Mouse (Mus musculus): ENCODE data around the gene Pa2g4. TPM values are rescaled to one million over a fixed set of nuclear protein-coding genes. Genes with fewer than 3 reads are reported as not detected.
A peak's percentile ranks its signal among the peaks of the same experiment; 100 is the strongest.

The Pa2g4 gene
- polyA plus RNA-seq, 1 experiment from 2014 or later: 125 TPM

- Histone ChIP-seq H3K4me2 (peak overlapping the region; percentile 85), H3K9ac (peak overlapping the region; percentile 79), H3K4me1 (replicated peaks) (peaks cover 32% of the 10 kb centered on the region), H3K36me3 (peaks cover 41% of the 10 kb centered on the region), H3K27me3 (no peaks in the 10 kb centered on the region), H3K9me3 (no peaks in the 10 kb centered on the region), H3K27ac (peak overlapping the region; percentile 97; the same call in 1 of the 2 replicates), H3K4me3 (peak overlapping the region; percentile 76)
- ATAC-seq (ENCODE audit: low FRiP score): no peak
- WGBS: 16% methylated on average over 4 of the region's 4 CpGs
Observed at GRCm38 (mm10) chr10:128546361-128546760, 19.4 kb downstream of the Pa2g4 start.

- no peak overlapping the region for H3K27ac ChIP-seq
- H3K27me3 ChIP-seq: no peaks in the 10 kb centered on the region
- peaks cover 46% of the 10 kb centered on the region for H3K36me3 ChIP-seq
- H3K4me1 ChIP-seq (replicated peaks): peaks cover 32% of the 10 kb centered on the region
- no peak for ATAC-seq (ENCODE audit: low FRiP score)
- no peak overlapping the region for H3K4me3 ChIP-seq
- 94% methylated on average over 3 of the region's 3 CpGs for WGBS
- no peak overlapping the region for H3K9ac ChIP-seq
- no peak overlapping the region for H3K4me2 ChIP-seq
- H3K9me3 ChIP-seq: no peaks in the 10 kb centered on the region
Observed at GRCm38 (mm10) chr10:128545570-128545898, 20.3 kb downstream of the Pa2g4 start.

GRCm38 (mm10) chr10:128544674-128545569, 20.9 kb downstream of the Pa2g4 start:
- no peaks in the 10 kb centered on the region for H3K27me3 ChIP-seq
- no peak for ATAC-seq (ENCODE audit: low FRiP score)
- WGBS: 97% methylated on average over 37 of the region's 37 CpGs
- peaks cover 46% of the 10 kb centered on the region for H3K36me3 ChIP-seq
- no peak overlapping the region for H3K4me2 ChIP-seq
- H3K27ac ChIP-seq: no peak overlapping the region
- no peak overlapping the region for H3K9ac ChIP-seq
- H3K9me3 ChIP-seq: no peaks in the 10 kb centered on the region
- no peak overlapping the region for H3K4me3 ChIP-seq
- H3K4me1 ChIP-seq (replicated peaks): peaks cover 32% of the 10 kb centered on the region

- Histone ChIP-seq H3K9me3 (no peaks in the 10 kb centered on the region), H3K4me1 (replicated peaks) (peaks cover 28% of the 10 kb centered on the region), H3K36me3 (peaks cover 46% of the 10 kb centered on the region), H3K27me3 (no peaks in the 10 kb centered on the region), H3K27ac (no peak overlapping the region), H3K9ac (no peak overlapping the region), H3K4me2 (no peak overlapping the region), H3K4me3 (no peak overlapping the region)
- 98% methylated on average over 15 of the region's 15 CpGs for WGBS
- no peak for ATAC-seq (ENCODE audit: low FRiP score)
Observed at GRCm38 (mm10) chr10:128544151-128544657, 21.6 kb downstream of the Pa2g4 start.

- Histone ChIP-seq H3K4me2 (no peak overlapping the region), H3K9ac (no peak overlapping the region), H3K4me3 (no peak overlapping the region), H3K4me1 (replicated peaks) (peaks cover 28% of the 10 kb centered on the region), H3K36me3 (peaks cover 46% of the 10 kb centered on the region), H3K9me3 (no peaks in the 10 kb centered on the region), H3K27ac (no peak overlapping the region), H3K27me3 (no peaks in the 10 kb centered on the region)
- no peak for ATAC-seq (ENCODE audit: low FRiP score)
- 76% methylated on average over 2 of the region's 2 CpGs for WGBS
Observed at GRCm38 (mm10) chr10:128543100-128543499, 22.7 kb downstream of the Pa2g4 start.

- H3K36me3 ChIP-seq: peaks cover 23% of the 10 kb centered on the region
- no peak for ATAC-seq (ENCODE audit: low FRiP score)
Observed at GRCm38 (mm10) chr10:128538340-128538870, 27.4 kb downstream of the Pa2g4 start.

GRCm38 (mm10) chr10:128536266-128536940, 29.4 kb downstream of the Pa2g4 start:
- Histone ChIP-seq H3K9ac (no peak overlapping the region), H3K4me2 (peak overlapping the region; percentile 40), H3K4me1 (replicated peaks) (0 out of 2 replicates have a peak, but pooled peaks cover 3% of the 10 kb centered on the region), H3K4me3 (no peak overlapping the region), H3K27ac (no peak overlapping the region), H3K9me3 (no peaks in the 10 kb centered on the region), H3K27me3 (no peaks in the 10 kb centered on the region), H3K36me3 (peaks cover 6% of the 10 kb centered on the region; the same call in 1 of the 2 replicates)
- ATAC-seq (ENCODE audit: low FRiP score): peak; percentile 77
- WGBS: 18% methylated on average over 18 of the region's 18 CpGs

More at GRCm38 (mm10) chr10:128538340-128538870, 27.4 kb downstream of the Pa2g4 start:
- Histone ChIP-seq H3K9ac (no peak overlapping the region), H3K4me1 (replicated peaks) (peaks cover 7% of the 10 kb centered on the region; the same call in 1 of the 2 replicates), H3K9me3 (no peaks in the 10 kb centered on the region), H3K27ac (no peak overlapping the region), H3K27me3 (no peaks in the 10 kb centered on the region), H3K4me3 (no peak overlapping the region), H3K4me2 (no peak overlapping the region)
- 56% methylated on average over 1 of the region's 1 CpGs for WGBS

- Histone ChIP-seq H3K27ac (no peak overlapping the region), H3K9ac (no peak overlapping the region), H3K4me2 (peak overlapping the region; percentile 40), H3K36me3 (no peaks in the 10 kb centered on the region), H3K4me3 (no peak overlapping the region), H3K27me3 (no peaks in the 10 kb centered on the region), H3K9me3 (no peaks in the 10 kb centered on the region), H3K4me1 (replicated peaks) (0 out of 2 replicates have a peak, but pooled peaks cover 3% of the 10 kb centered on the region)
- ATAC-seq (ENCODE audit: low FRiP score): no peak
- WGBS: 76% methylated on average over 4 of the region's 4 CpGs
Observed at GRCm38 (mm10) chr10:128535624-128536265, 30.0 kb downstream of the Pa2g4 start.

- Histone ChIP-seq H3K4me1 (replicated peaks) (0 out of 2 replicates have a peak, but pooled peaks cover 3% of the 10 kb centered on the region), H3K27ac (no peak overlapping the region), H3K4me2 (no peak overlapping the region), H3K9me3 (no peaks in the 10 kb centered on the region), H3K36me3 (no peaks in the 10 kb centered on the region), H3K9ac (no peak overlapping the region), H3K4me3 (no peak overlapping the region), H3K27me3 (no peaks in the 10 kb centered on the region)
- no peak for ATAC-seq (ENCODE audit: low FRiP score)
- WGBS: 86% methylated on average over 2 of the region's 2 CpGs
Observed at GRCm38 (mm10) chr10:128535206-128535605, 30.6 kb downstream of the Pa2g4 start.

- WGBS: 32% methylated on average over 28 of the region's 28 CpGs
- Histone ChIP-seq H3K4me3 (peak overlapping the region; percentile 70), H3K4me1 (replicated peaks) (peaks cover 29% of the 10 kb centered on the region), H3K4me2 (peak overlapping the region; percentile 99), H3K27me3 (peaks cover 31% of the 10 kb centered on the region), H3K9ac (peak overlapping the region; percentile 81; the same call in 1 of the 2 replicates), H3K9me3 (no peaks in the 10 kb centered on the region), H3K27ac (no peak overlapping the region), H3K36me3 (peaks cover 2% of the 10 kb centered on the region; the same call in 1 of the 2 replicates)
- ATAC-seq (ENCODE audit: low FRiP score): no peak
Observed at GRCm38 (mm10) chr10:128526366-128527356, 39.1 kb downstream of the Pa2g4 start.

All from hindbrain, embryonic 13.5 days (tissue).